Mouse (Mus musculus) embryonic facial prominence, embryonic 10.5 days (tissue): Measurements from ENCODE around the gene Olfr465-ps1. TPM values are rescaled to one million over a fixed set of nuclear protein-coding genes. Genes with fewer than 3 reads are reported as not detected.

Experiments used
- DNase-seq: peaks from one replicate; pipeline ENCODE4 v3.0.0-alpha.2; 2017; ENCODE audit warnings: low spot score
- H3K27ac ChIP-seq: fragments of 300-500 bp; sonication (generic); replicated peaks from 2 replicates; pipeline ENCODE4 v1.5.1; 2016; ENCODE audit warnings: mild to moderate bottlenecking
- H3K27me3 ChIP-seq: fragments of 300-500 bp; sonication (generic); replicated peaks from 2 replicates; pipeline ENCODE4 v1.6.1; 2016; ENCODE audit warnings: low read depth, mild to moderate bottlenecking; ENCODE audit not compliant: poor library complexity, severe bottlenecking
- H3K36me3 ChIP-seq: fragments of 300-500 bp; sonication (generic); replicated peaks from 2 replicates; pipeline ENCODE4 v1.6.1; 2016; ENCODE audit warnings: mild to moderate bottlenecking, moderate library complexity
- H3K4me1 ChIP-seq: fragments of 300-500 bp; sonication (generic); 2 replicates; pipeline ENCODE4 v1.6.1; 2016
- H3K4me3 ChIP-seq: fragments of 300-500 bp; sonication (generic); 2 replicates; pipeline ENCODE4 v1.5.1; 2016; ENCODE audit warnings: mild to moderate bottlenecking, moderate library complexity
- H3K9me3 ChIP-seq: fragments of 300-500 bp; sonication (generic); 2 replicates; pipeline ENCODE4 v1.6.1; 2016; ENCODE audit warnings: mild to moderate bottlenecking
- WGBS: fragments of 180-500 bp; shearing (Covaris S2); methylation state at CpG from one replicate; pipeline ENCODE4 v1.1.7; 2016; 5-methylcytosine and 5-hydroxymethylcytosine counted together
- polyA plus RNA-seq: library from polyadenylated mRNA; unstranded; fragments of >200 nt; fragmentation: Nextera tagmentation; extraction: Ambion mirVana; gene quantifications from 2 replicates; pipeline ENCODE4 v1.2.1, GENCODE M21; 2016

Gene Olfr465-ps1
- polyA plus RNA-seq: not detected in 2 replicates

DNA sequence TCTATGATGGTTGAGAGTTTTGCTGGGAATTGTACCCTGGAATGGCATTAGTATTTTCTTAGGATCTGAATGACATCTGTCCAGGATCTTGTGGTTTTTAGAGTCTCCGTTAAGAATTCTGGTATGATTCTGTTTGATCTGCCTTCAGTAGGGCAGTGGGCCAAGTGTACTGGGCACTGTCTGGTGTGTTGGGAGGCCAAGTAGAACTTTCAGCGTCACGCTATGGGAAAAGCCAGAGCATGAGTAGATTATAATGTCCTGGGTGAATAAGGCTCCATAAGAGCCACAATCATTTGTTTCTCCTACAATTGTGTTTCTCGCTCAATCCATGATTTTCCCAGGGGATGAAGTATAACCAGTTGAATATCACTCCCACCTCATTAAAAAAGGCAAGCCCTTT, at the start of gene Olfr465-ps1:
Gene Olfr465-ps1, plus strand, starts transcription at position 301 of the 400 bp plus-strand sequence.
- no peak for DNase-seq
- no peak within 1 kb of the TSS for H3K27ac ChIP-seq
- H3K36me3 ChIP-seq: no peaks in the 10 kb centered on the region
- H3K4me1 ChIP-seq: no peaks in the 10 kb centered on the region
- peaks cover 8% of the 10 kb centered on the region; the same call in 1 of the 2 replicates for H3K9me3 ChIP-seq
- no peaks in the 10 kb centered on the region for H3K27me3 ChIP-seq
- 81% methylated on average over 4 of the region's 4 CpGs for WGBS
- H3K4me3 ChIP-seq: no peak within 1 kb of the TSS

DNA sequence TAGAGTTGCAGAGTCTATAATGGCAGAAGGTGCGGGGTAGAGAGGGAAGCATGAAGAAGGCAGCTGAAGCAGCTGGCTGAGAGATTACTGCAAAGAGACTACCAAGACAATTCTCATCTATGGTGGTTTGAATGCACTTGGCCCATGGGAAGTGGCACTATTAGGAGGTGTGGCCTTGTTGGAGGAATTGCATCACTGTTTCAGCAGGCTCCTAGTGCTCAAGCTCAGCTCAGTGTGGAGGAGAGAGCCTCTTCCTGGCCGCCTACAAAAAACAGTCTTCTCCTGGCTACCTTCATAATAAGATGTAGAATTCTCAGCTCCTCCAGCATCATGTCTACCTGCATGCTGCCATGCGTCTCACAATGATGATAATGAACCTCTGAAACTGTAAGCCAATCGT, 42.0 kb upstream of the Olfr465-ps1 start:
- Histone ChIP-seq H3K36me3 (peaks cover 54% of the 10 kb centered on the region), H3K4me1 (no peaks in the 10 kb centered on the region), H3K9me3 (peaks cover 13% of the 10 kb centered on the region; the same call in 1 of the 2 replicates), H3K4me3 (no peak overlapping the region), H3K27ac (no peak overlapping the region), H3K27me3 (no peaks in the 10 kb centered on the region)
- 95% methylated on average over 4 of the region's 4 CpGs for WGBS
- DNase-seq: no peak

DNA sequence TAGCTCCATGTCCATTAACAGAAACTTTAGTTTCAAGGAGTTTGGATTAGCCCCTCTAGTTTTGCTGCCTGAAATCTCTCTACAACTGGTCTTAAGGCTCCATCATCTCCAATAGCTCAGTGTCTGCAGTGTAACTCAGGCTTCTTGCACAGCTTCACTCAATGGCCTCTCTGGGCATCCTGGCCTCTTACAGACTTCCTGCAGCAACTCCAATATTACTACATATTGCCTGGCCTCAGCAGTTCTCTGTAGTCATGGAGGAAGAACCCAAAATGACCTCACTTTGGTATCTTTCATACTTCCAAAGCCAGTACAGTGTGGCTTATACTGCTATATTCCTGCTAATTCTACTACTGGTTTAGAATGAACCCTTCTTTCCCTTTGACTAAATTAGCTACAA, 40.9 kb upstream of the Olfr465-ps1 start:
- peaks cover 50% of the 10 kb centered on the region for H3K36me3 ChIP-seq

DNA sequence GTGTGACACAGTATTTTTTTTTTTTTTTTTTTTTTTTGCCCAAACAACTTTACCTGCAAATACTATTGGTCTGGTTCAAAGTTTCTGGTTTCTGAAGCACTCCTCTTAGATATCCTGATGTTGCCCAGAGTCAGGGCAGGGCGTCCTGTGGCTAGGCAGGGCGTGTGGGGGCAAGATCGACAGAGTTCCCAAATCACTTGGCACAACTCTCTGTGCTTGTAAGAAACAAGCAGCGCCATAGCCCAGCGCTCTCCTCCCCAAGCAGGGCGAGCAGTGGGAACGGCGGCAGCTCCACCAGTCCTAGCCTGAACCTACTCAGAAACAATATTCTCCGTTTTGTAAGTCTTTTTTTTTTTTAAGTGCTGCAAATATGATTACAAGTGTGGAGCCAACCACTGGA, 37.2 kb upstream of the Olfr465-ps1 start:
- Histone ChIP-seq H3K27ac (no peak overlapping the region), H3K36me3 (peaks cover 34% of the 10 kb centered on the region), H3K4me3 (no peak overlapping the region), H3K4me1 (no peaks in the 10 kb centered on the region), H3K27me3 (no peaks in the 10 kb centered on the region), H3K9me3 (peaks cover 45% of the 10 kb centered on the region)
- DNase-seq: no peak
- 95% methylated on average over 9 of the region's 9 CpGs for whole genome bisulfite sequencing

More for the DNA sequence above, 40.9 kb upstream of the Olfr465-ps1 start:
- DNase-seq: no peak
- Histone ChIP-seq H3K9me3 (peaks cover 15% of the 10 kb centered on the region), H3K27ac (no peak overlapping the region), H3K4me3 (no peak overlapping the region), H3K4me1 (no peaks in the 10 kb centered on the region), H3K27me3 (no peaks in the 10 kb centered on the region)

DNA sequence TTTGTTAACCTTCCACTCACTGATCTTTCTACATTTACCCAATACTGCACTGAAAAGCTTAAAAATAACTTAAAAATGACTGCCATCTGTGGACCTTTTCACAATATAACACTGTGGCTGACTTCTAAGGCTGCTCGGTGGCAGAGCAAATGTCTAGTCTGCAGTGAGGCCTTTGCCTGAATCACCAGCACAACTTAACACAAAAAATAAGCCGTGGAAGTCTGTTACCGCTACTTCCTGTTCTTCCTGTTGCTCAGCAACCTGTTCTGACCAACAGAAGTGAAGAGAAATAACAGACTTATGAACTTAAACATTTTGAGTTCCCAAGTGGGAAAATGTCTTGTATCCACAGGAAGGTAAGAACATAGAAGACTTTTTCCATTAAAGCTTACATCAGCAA, 36.7 kb upstream of the Olfr465-ps1 start:
- 92% methylated on average over 3 of the region's 3 CpGs for WGBS
- H3K9me3 ChIP-seq: peaks cover 47% of the 10 kb centered on the region
- H3K4me3 ChIP-seq: no peak overlapping the region
- H3K36me3 ChIP-seq: peaks cover 34% of the 10 kb centered on the region
- no peaks in the 10 kb centered on the region for H3K27me3 ChIP-seq
- H3K27ac ChIP-seq: no peak overlapping the region
- no peaks in the 10 kb centered on the region for H3K4me1 ChIP-seq
- DNase-seq: no peak

DNA sequence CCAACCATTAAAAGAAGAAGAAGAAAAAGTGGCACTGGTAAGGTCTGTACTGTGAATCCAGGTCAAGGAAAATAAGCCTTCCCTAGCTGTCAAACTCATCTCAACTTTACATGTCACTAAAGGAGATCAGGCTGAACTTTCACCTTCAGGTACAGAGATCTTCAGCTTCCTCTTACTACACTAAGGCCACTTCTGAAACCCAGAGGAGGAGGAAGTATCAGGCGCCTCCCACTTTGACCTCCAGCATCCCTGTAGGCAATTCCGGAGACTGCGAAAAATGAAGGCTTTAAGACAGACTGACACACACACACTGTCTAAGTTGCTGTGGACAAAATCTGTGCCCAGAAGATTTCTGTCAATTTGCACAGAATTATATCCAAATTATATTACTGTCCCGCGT, 25.9 kb upstream of the Olfr465-ps1 start:
- 3% methylated on average over 5 of the region's 5 CpGs for WGBS
- Histone ChIP-seq H3K27me3 (no peaks in the 10 kb centered on the region), H3K4me1 (peaks cover 9% of the 10 kb centered on the region), H3K9me3 (peaks cover 11% of the 10 kb centered on the region; the same call in 1 of the 2 replicates), H3K36me3 (peaks cover 14% of the 10 kb centered on the region; the same call in 1 of the 2 replicates), H3K4me3 (peak overlapping the region; percentile 70), H3K27ac (peak overlapping the region; percentile 92)
- DNase-seq: peak; percentile 11

DNA sequence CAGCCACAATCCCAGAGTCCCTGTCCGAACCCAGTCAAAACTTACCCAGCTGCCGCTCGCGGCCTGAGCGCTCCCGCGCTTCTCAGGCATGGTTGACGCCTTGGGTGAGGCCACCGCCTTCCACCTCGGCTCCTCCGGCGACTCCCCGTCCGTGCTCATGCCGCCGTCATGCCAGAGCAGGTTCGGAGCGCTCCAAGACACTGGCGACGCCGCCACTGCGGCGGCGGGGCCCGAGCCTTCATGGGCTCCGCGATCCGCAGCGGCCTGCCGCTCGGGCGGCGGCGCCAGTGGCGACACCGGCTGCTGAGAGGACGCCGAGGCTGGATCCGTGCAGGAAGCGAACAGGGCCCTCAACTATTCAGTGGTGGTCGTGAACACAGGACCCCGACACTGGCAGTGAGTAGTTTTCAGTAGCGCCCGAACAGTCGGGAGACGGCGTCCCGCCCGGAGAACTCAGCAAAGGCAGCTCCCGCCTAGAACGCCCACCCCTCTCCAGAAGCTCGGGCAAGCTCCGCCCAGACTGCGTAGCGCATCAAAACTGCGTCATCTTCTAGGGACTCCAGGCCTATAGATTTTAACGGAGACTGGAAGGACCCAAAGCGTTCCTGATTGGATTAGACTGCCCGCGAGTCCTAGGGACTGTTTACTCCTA, 25.3 kb upstream of the Olfr465-ps1 start, which contains the start of gene Mfsd14b:
Gene Mfsd14b, minus strand, starts transcription at position 517 of the 652 bp plus-strand sequence.
- Histone ChIP-seq H3K36me3 (peaks cover 10% of the 10 kb centered on the region; the same call in 1 of the 2 replicates), H3K4me1 (peaks cover 9% of the 10 kb centered on the region), H3K9me3 (peaks cover 6% of the 10 kb centered on the region; the same call in 1 of the 2 replicates), H3K4me3 (peak within 1 kb of the TSS; percentile 70), H3K27ac (peak within 1 kb of the TSS; percentile 92), H3K27me3 (no peaks in the 10 kb centered on the region)
- under 1% methylated on average over 60 of the region's 60 CpGs for WGBS
- peak; percentile 91 for DNase-seq

DNA sequence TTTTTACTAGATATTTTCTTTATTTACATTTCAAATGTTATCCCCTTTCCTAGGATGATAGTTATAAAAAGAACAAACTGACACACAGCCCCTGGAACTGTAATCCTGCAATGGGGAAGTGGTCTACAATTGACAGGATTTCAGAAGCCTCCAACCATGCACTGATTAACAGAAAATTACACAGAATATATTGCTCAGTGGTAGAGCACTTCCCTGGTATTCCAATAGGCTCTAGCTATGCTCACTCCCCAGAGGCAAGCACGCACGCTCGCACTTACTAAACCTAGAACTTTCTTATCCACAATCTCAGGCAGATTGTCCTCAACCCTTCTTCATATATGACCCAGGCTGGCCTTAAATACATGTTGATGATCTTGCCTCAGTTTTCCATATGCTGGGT, 24.6 kb upstream of the Olfr465-ps1 start:
- Histone ChIP-seq H3K27me3 (no peaks in the 10 kb centered on the region), H3K36me3 (0 out of 2 replicates have a peak, but pooled peaks cover 6% of the 10 kb centered on the region), H3K9me3 (peaks cover 2% of the 10 kb centered on the region; the same call in 1 of the 2 replicates), H3K4me1 (peaks cover 9% of the 10 kb centered on the region), H3K4me3 (peak overlapping the region; percentile 70), H3K27ac (peak overlapping the region; percentile 92)
- WGBS: 58% methylated on average over 3 of the region's 3 CpGs
- DNase-seq: no peak

DNA sequence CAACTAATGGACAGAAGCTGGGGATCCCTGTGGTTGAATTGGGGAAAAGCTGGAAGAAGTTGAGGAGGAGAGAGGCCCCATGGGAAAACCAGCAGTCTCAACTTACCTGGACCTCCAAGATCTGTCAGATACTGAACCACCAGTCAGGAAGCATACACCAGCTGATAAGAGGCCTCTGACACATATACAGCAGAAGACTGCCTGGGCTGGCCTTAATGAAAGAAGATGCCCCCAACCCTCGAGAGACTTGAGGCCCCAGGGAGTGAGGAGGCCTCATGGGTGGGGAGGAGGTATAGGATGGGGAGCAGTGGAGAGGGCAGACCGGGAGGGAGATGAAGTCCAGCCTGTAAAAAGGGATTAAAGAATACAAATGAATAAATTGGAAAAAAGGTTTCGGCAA, 16.9 kb upstream of the Olfr465-ps1 start:
- H3K36me3 ChIP-seq: no peaks in the 10 kb centered on the region
- DNase-seq: no peak
- no peaks in the 10 kb centered on the region for H3K27me3 ChIP-seq
- 0 out of 2 replicates have a peak, but pooled peaks cover 5% of the 10 kb centered on the region for H3K9me3 ChIP-seq
- no peak overlapping the region for H3K4me3 ChIP-seq
- H3K4me1 ChIP-seq: no peaks in the 10 kb centered on the region
- 73% methylated on average over 3 of the region's 3 CpGs for WGBS
- H3K27ac ChIP-seq: no peak overlapping the region

DNA sequence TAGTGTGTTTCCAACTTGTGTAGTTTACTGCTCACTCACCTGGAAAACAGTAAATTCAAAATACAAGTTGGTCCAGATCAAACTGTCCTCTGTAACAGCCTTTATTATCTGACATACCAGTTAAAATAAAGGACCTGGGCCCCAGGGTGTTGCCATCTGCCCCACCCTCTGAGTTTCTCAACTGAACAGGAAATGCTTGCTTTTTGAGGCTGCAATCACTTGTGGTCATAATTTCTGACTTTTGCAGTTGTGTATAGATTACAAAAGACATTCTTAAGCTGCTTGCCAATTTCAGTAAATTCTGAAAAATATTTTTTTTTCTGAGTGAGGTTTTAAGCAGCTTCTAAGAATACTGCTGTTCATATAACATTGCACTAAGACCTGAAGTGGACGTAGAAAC, 15.8 kb upstream of the Olfr465-ps1 start:
- H3K27ac ChIP-seq: no peak overlapping the region
- no peaks in the 10 kb centered on the region for H3K27me3 ChIP-seq
- H3K4me1 ChIP-seq: no peaks in the 10 kb centered on the region
- H3K4me3 ChIP-seq: no peak overlapping the region
- no peak for DNase-seq
- H3K36me3 ChIP-seq: no peaks in the 10 kb centered on the region
- 0 out of 2 replicates have a peak, but pooled peaks cover 5% of the 10 kb centered on the region for H3K9me3 ChIP-seq
- 85% methylated on average over 1 of the region's 1 CpGs for WGBS

DNA sequence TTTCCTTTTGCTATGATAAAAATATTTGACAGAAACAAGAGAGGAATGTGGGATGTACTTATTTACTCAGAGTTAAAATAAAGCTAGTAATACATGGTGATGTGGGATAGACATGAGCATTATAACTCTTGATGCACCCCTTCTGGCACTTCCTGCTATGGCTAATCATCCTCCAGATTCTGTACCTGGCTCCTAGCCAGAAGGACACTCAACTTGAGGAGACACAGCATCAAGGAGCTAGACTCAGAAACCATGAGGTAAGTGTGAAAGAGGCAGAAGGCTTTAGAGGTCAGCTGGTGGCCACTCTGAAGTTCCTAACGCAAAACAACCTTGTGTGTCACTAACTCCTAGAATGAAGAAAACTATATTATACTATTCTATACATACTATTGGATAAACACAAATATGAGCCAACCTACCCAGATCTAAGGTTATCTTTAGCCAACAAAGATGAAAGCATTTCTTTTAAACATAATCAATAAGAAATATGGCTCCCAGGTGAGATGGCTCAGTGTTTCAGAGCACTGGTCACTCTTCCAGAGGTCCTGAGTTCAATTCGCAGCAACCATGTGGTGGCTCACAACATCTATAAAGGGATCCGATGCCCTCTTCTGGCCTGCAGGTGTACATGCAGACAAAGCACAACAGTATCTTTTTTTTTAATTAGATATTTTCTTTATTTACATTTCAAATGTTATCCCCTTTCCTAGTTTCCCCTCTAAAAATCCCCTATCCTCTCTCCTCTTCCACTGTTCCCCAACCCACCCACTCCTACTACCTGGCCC, 10.6 kb upstream of the Olfr465-ps1 start:
- WGBS: 67% methylated on average over 3 of the region's 3 CpGs
- 0 out of 2 replicates have a peak, but pooled peaks cover 2% of the 10 kb centered on the region for H3K9me3 ChIP-seq

DNA sequence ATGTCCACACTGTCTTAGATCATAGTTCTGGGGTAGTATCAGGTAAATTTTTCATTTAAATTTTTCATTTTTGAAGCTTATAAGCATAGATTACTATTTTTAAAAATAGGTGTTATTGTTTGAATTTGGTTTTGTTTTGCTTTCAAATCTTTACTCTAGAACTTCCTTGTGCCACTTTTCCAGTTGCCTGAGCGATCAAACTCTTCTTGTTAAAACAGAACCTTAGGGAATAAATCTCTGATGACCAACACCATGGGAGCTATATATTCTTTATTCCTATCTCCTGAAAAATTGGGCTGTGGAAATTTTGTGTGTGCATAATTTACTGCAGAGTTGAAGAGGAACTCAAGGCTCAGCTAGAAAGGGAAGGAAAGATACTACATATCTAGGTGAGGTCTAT, 12.1 kb downstream of the Olfr465-ps1 start, which contains the start of gene Olfr466:
Gene Olfr466, plus strand, starts transcription at position 301 of the 400 bp plus-strand sequence.
- WGBS: 69% methylated on average over 1 of the region's 1 CpGs
- H3K4me1 ChIP-seq: no peaks in the 10 kb centered on the region
- no peak within 1 kb of the TSS for H3K4me3 ChIP-seq
- H3K27ac ChIP-seq: no peak within 1 kb of the TSS
- no peaks in the 10 kb centered on the region for H3K36me3 ChIP-seq
- peaks cover 5% of the 10 kb centered on the region; the same call in 1 of the 2 replicates for H3K9me3 ChIP-seq
- no peaks in the 10 kb centered on the region for H3K27me3 ChIP-seq
- no peak for DNase-seq

More for the DNA sequence above, 10.6 kb upstream of the Olfr465-ps1 start:
- DNase-seq: no peak
- Histone ChIP-seq H3K36me3 (no peaks in the 10 kb centered on the region), H3K4me1 (no peaks in the 10 kb centered on the region), H3K4me3 (no peak overlapping the region), H3K27me3 (no peaks in the 10 kb centered on the region), H3K27ac (no peak overlapping the region)
